Mouse (Mus musculus) E14TG2a.4 (cell line): ENCODE data around the gene Leng9.

Source experiments
- CTCF ChIP-seq: conservative IDR thresholded peaks from 2 replicates; pipeline ENCODE4 v1.5.1; 2014; ENCODE audit warnings: low read length
- NANOG ChIP-seq: IDR thresholded peaks from 2 replicates; pipeline ENCODE4 v1.6.1; 2014; ENCODE audit warnings: borderline replicate concordance, low read length, mixed read lengths
- POU5F1 ChIP-seq: IDR thresholded peaks from 2 replicates; pipeline ENCODE4 v1.6.1; 2014; ENCODE audit warnings: low read length, borderline replicate concordance

GRCm38 (mm10) chr7:4154976-4155375, 4.8 kb upstream of the Leng9 start:
- no peak for TF ChIP-seq CTCF
- TF ChIP-seq POU5F1, result no peak
- TF ChIP-seq NANOG, result peak; percentile 86
